Mouse (Mus musculus): ENCODE measurements around the gene Nek8. TPM values are rescaled to one million over a fixed set of nuclear protein-coding genes. Genes with fewer than 3 reads are reported as not detected.

Nek8 gene
- polyA plus RNA-seq, 1 experiment from 2014 or later, result 10.2 TPM

GRCm38 (mm10) chr11:78164924-78165760, 11.3 kb downstream of the Nek8 start, which contains the start of gene Traf4:
TSS of gene Traf4 (minus strand) at chr11:78165589.
- peak within 1 kb of the TSS; percentile 100 for H3K4me2 ChIP-seq (ENCODE audit: low read depth, low read length)
- H3K27ac ChIP-seq (ENCODE audit: low read length), result peak within 1 kb of the TSS; percentile 89
- H3K36me3 ChIP-seq (ENCODE audit: control insufficient read depth, insufficient read depth), result peaks cover 17% of the 10 kb centered on the region
- peak; percentile 85 for ATAC-seq (ENCODE audit: low read depth)
- H3K9me3 ChIP-seq (replicated peaks; ENCODE audit: control insufficient read depth, low read length), result no peaks in the 10 kb centered on the region
- H3K4me3 ChIP-seq (ENCODE audit: low read depth, low read length), result peak within 1 kb of the TSS; percentile 96
- no peaks in the 10 kb centered on the region for H3K27me3 ChIP-seq (ENCODE audit: control insufficient read depth, insufficient read depth, low read depth, low read length)
- H3K9ac ChIP-seq (ENCODE audit: low read depth, low read length), result peak within 1 kb of the TSS; percentile 98
- under 1% methylated on average over 75 of the region's 78 CpGs for WGBS (ENCODE audit: insufficient replicate concordance)
- peaks cover 79% of the 10 kb centered on the region for H3K4me1 ChIP-seq (ENCODE audit: control insufficient read depth, low read depth, low read length)

GRCm38 (mm10) chr11:78164604-78164923, 11.9 kb downstream of the Nek8 start:
- H3K4me1 ChIP-seq (ENCODE audit: control insufficient read depth, low read depth, low read length), result peaks cover 77% of the 10 kb centered on the region
- ATAC-seq (ENCODE audit: low read depth), result no peak
- H3K27ac ChIP-seq (ENCODE audit: low read length), result peak overlapping the region; percentile 87
- WGBS (ENCODE audit: insufficient replicate concordance), result under 1% methylated on average over 14 of the region's 14 CpGs
- H3K4me2 ChIP-seq (ENCODE audit: low read depth, low read length), result peak overlapping the region; percentile 100
- H3K36me3 ChIP-seq (ENCODE audit: control insufficient read depth, insufficient read depth), result peaks cover 23% of the 10 kb centered on the region
- H3K9me3 ChIP-seq (replicated peaks; ENCODE audit: control insufficient read depth, low read length), result no peaks in the 10 kb centered on the region
- H3K4me3 ChIP-seq (ENCODE audit: low read depth, low read length), result peak overlapping the region; percentile 96
- H3K9ac ChIP-seq (ENCODE audit: low read depth, low read length), result peak overlapping the region; percentile 98
- H3K27me3 ChIP-seq (ENCODE audit: control insufficient read depth, insufficient read depth, low read depth, low read length), result no peaks in the 10 kb centered on the region

- ATAC-seq (ENCODE audit: low read depth), result no peak
- Histone ChIP-seq H3K4me3 (ENCODE audit: low read depth, low read length) (peak overlapping the region; percentile 96), H3K9ac (ENCODE audit: low read depth, low read length) (peak overlapping the region; percentile 98), H3K36me3 (ENCODE audit: control insufficient read depth, insufficient read depth) (peaks cover 26% of the 10 kb centered on the region), H3K4me2 (ENCODE audit: low read depth, low read length) (peak overlapping the region; percentile 100), H3K4me1 (ENCODE audit: control insufficient read depth, low read depth, low read length) (peaks cover 76% of the 10 kb centered on the region), H3K27ac (ENCODE audit: low read length) (peak overlapping the region; percentile 87), H3K9me3 (replicated peaks; ENCODE audit: control insufficient read depth, low read length) (no peaks in the 10 kb centered on the region), H3K27me3 (ENCODE audit: control insufficient read depth, insufficient read depth, low read depth, low read length) (no peaks in the 10 kb centered on the region)
- WGBS (ENCODE audit: insufficient replicate concordance), result under 1% methylated on average over 22 of the region's 22 CpGs
These were observed 12.5 kb downstream of the Nek8 start for GRCm38 (mm10) chr11:78163681-78164603.

- Histone ChIP-seq H3K27ac (ENCODE audit: low read length) (peak overlapping the region; percentile 87; the same call in 1 of the 2 replicates), H3K4me1 (ENCODE audit: control insufficient read depth, low read depth, low read length) (peaks cover 68% of the 10 kb centered on the region)
These were observed 13.4 kb downstream of the Nek8 start for GRCm38 (mm10) chr11:78163045-78163444.

GRCm38 (mm10) chr11:78162504-78162903, 14.0 kb downstream of the Nek8 start:
- peaks cover 40% of the 10 kb centered on the region for H3K36me3 ChIP-seq (ENCODE audit: control insufficient read depth, insufficient read depth)
- 0 out of 2 replicates have a peak overlapping the region, but pooled peaks have one; percentile 98 for H3K9ac ChIP-seq (ENCODE audit: low read depth, low read length)
- H3K4me3 ChIP-seq (ENCODE audit: low read depth, low read length), result peak overlapping the region; percentile 96
- no peak for ATAC-seq (ENCODE audit: low read depth)
- no peaks in the 10 kb centered on the region for H3K27me3 ChIP-seq (ENCODE audit: control insufficient read depth, insufficient read depth, low read depth, low read length)
- H3K4me1 ChIP-seq (ENCODE audit: control insufficient read depth, low read depth, low read length), result peaks cover 63% of the 10 kb centered on the region
- H3K9me3 ChIP-seq (replicated peaks; ENCODE audit: control insufficient read depth, low read length), result no peaks in the 10 kb centered on the region
- peak overlapping the region; percentile 100 for H3K4me2 ChIP-seq (ENCODE audit: low read depth, low read length)
- 0 out of 2 replicates have a peak overlapping the region, but pooled peaks have one; percentile 30 for H3K27ac ChIP-seq (ENCODE audit: low read length)
- 74% methylated on average over 6 of the region's 6 CpGs for WGBS (ENCODE audit: insufficient replicate concordance)

More at GRCm38 (mm10) chr11:78163045-78163444, 13.4 kb downstream of the Nek8 start:
- WGBS (ENCODE audit: insufficient replicate concordance), result 90% methylated on average over 2 of the region's 2 CpGs
- Histone ChIP-seq H3K4me3 (ENCODE audit: low read depth, low read length) (peak overlapping the region; percentile 96), H3K9me3 (replicated peaks; ENCODE audit: control insufficient read depth, low read length) (no peaks in the 10 kb centered on the region), H3K4me2 (ENCODE audit: low read depth, low read length) (peak overlapping the region; percentile 100), H3K36me3 (ENCODE audit: control insufficient read depth, insufficient read depth) (peaks cover 34% of the 10 kb centered on the region), H3K27me3 (ENCODE audit: control insufficient read depth, insufficient read depth, low read depth, low read length) (no peaks in the 10 kb centered on the region), H3K9ac (ENCODE audit: low read depth, low read length) (peak overlapping the region; percentile 98)
- ATAC-seq (ENCODE audit: low read depth), result no peak

GRCm38 (mm10) chr11:78161968-78162367, 14.5 kb downstream of the Nek8 start:
- H3K9ac ChIP-seq (ENCODE audit: low read depth, low read length), result no peak overlapping the region
- no peak overlapping the region for H3K4me2 ChIP-seq (ENCODE audit: low read depth, low read length)
- H3K4me1 ChIP-seq (ENCODE audit: control insufficient read depth, low read depth, low read length), result peaks cover 58% of the 10 kb centered on the region
- no peaks in the 10 kb centered on the region for H3K27me3 ChIP-seq (ENCODE audit: control insufficient read depth, insufficient read depth, low read depth, low read length)
- 52% methylated on average over 4 of the region's 4 CpGs for WGBS (ENCODE audit: insufficient replicate concordance)
- no peak for ATAC-seq (ENCODE audit: low read depth)
- no peak overlapping the region for H3K4me3 ChIP-seq (ENCODE audit: low read depth, low read length)
- no peaks in the 10 kb centered on the region for H3K9me3 ChIP-seq (replicated peaks; ENCODE audit: control insufficient read depth, low read length)
- H3K27ac ChIP-seq (ENCODE audit: low read length), result no peak overlapping the region; the same call in 1 of the 2 replicates
- peaks cover 42% of the 10 kb centered on the region for H3K36me3 ChIP-seq (ENCODE audit: control insufficient read depth, insufficient read depth)

GRCm38 (mm10) chr11:78161169-78161568, 15.3 kb downstream of the Nek8 start:
- peaks cover 42% of the 10 kb centered on the region for H3K36me3 ChIP-seq (ENCODE audit: control insufficient read depth, insufficient read depth)
- WGBS (ENCODE audit: insufficient replicate concordance), result 71% methylated on average over 14 of the region's 14 CpGs
- ATAC-seq (ENCODE audit: low read depth), result no peak
- H3K27ac ChIP-seq (ENCODE audit: low read length), result no peak overlapping the region
- H3K9ac ChIP-seq (ENCODE audit: low read depth, low read length), result no peak overlapping the region
- no peak overlapping the region for H3K4me3 ChIP-seq (ENCODE audit: low read depth, low read length)
- no peaks in the 10 kb centered on the region for H3K9me3 ChIP-seq (replicated peaks; ENCODE audit: control insufficient read depth, low read length)
- no peak overlapping the region for H3K4me2 ChIP-seq (ENCODE audit: low read depth, low read length)
- peaks cover 50% of the 10 kb centered on the region for H3K4me1 ChIP-seq (ENCODE audit: control insufficient read depth, low read depth, low read length)
- no peaks in the 10 kb centered on the region for H3K27me3 ChIP-seq (ENCODE audit: control insufficient read depth, insufficient read depth, low read depth, low read length)

- Histone ChIP-seq H3K36me3 (ENCODE audit: control insufficient read depth, insufficient read depth) (peaks cover 42% of the 10 kb centered on the region), H3K4me2 (ENCODE audit: low read depth, low read length) (no peak overlapping the region), H3K4me3 (ENCODE audit: low read depth, low read length) (no peak overlapping the region), H3K4me1 (ENCODE audit: control insufficient read depth, low read depth, low read length) (peaks cover 45% of the 10 kb centered on the region), H3K27me3 (ENCODE audit: control insufficient read depth, insufficient read depth, low read depth, low read length) (no peaks in the 10 kb centered on the region), H3K27ac (ENCODE audit: low read length) (no peak overlapping the region), H3K9ac (ENCODE audit: low read depth, low read length) (no peak overlapping the region), H3K9me3 (replicated peaks; ENCODE audit: control insufficient read depth, low read length) (no peaks in the 10 kb centered on the region)
- 82% methylated on average over 3 of the region's 3 CpGs for WGBS (ENCODE audit: insufficient replicate concordance)
- ATAC-seq (ENCODE audit: low read depth), result no peak
These were observed 15.8 kb downstream of the Nek8 start for GRCm38 (mm10) chr11:78160675-78161074.

All from liver, embryonic 16.5 days (tissue).